Mouse (Mus musculus) central nervous system, embryonic 14 days (tissue): ENCODE measurements around the gene Grik2. TPM values are rescaled to one million over a fixed set of nuclear protein-coding genes. Genes with fewer than 3 reads are reported as not detected.

ENCODE experiments used
- polyA plus RNA-seq: library from polyadenylated mRNA; depleted of rRNA; stranded (reverse); fragments of >200 nt; gene quantifications from 2 replicates; pipeline ENCODE4 v1.2.3, GENCODE M21; 2012; rRNA removed

Grik2 gene
- 39.9 and 50.9 TPM in 2 replicates for polyA plus RNA-seq

DNA sequence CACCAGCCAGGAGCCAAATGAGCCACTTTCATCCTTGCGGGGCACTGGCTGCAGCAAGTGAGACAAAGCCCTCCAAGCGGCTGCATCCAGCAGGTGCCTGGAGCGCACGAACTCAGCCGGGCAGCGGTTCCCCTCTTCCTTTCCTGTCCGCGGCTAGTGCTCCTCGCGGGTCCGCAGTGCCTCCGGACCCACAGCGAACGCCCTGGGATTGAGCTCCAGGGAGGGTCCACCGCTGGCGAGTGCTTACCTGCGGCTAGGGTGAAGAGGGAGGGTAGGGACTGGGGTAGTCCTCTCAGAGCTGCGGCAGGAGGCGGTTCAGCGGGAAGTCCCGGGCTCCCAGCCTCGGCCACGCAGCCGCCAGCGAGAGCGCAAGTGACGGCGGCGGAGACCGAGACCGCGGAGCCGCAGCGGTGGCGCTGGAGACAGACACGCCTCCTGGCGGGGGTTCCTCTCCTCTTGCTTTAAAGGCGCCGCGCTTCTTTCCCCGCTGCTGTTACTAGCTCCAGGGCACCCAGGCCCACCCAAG, at the start of gene Grik2:
TSS of gene Grik2 (minus strand) at position 386 of the 526 bp plus-strand sequence.

